Mouse (Mus musculus) kidney, adult 2 months (tissue): ENCODE measurements around the gene Galnt18. TPM values are rescaled to one million over a fixed set of nuclear protein-coding genes. Genes with fewer than 3 reads are reported as not detected.

Experiments
- DNase-seq: peaks from one replicate; pipeline ENCODE4 v3.0.0; 2021
- H3K27ac ChIP-seq: fragments of 200-500 bp; 2 replicates; pipeline ENCODE4 v1.5.1; 2012; ENCODE audit warnings: low read depth, low read length, control low read depth, inconsistent platforms; ENCODE audit not compliant: insufficient read depth
- H3K27me3 ChIP-seq: fragments of 200-500 bp; replicated peaks from 2 replicates; pipeline ENCODE4 v1.6.1; 2012; ENCODE audit warnings: mild to moderate bottlenecking, moderate library complexity, low read length, inconsistent platforms; ENCODE audit not compliant: control insufficient read depth, insufficient read depth
- H3K36me3 ChIP-seq: fragments of 200-500 bp; 2 replicates; pipeline ENCODE4 v1.6.1; 2012; ENCODE audit warnings: mild to moderate bottlenecking, moderate library complexity, low read length, inconsistent platforms; ENCODE audit not compliant: control insufficient read depth, insufficient read depth
- H3K4me1 ChIP-seq: fragments of 200-500 bp; 2 replicates; pipeline ENCODE4 v1.6.1; 2011; ENCODE audit warnings: low read length; ENCODE audit not compliant: control insufficient read depth, insufficient read depth
- H3K4me3 ChIP-seq: fragments of 200-500 bp; 2 replicates; pipeline ENCODE4 v1.5.1; 2011; ENCODE audit warnings: mild to moderate bottlenecking, low read depth, low read length, control low read depth; ENCODE audit not compliant: insufficient read depth
- CTCF ChIP-seq: fragments of 200-500 bp; conservative IDR thresholded peaks from 2 replicates; pipeline ENCODE4 v1.5.1; 2011; ENCODE audit warnings: low read depth, mild to moderate bottlenecking, control low read depth, low read length, moderate library complexity, mixed read lengths; ENCODE audit not compliant: insufficient read depth, insufficient read length
- POLR2A ChIP-seq: fragments of 200-500 bp; IDR thresholded peaks from one replicate; pipeline ENCODE4 v1.6.1; 2011; ENCODE audit warnings: low read depth, low read length, control low read depth
- WGBS: fragments of 180-500 bp; shearing (Covaris S2); methylation state at CpG from one replicate; pipeline ENCODE4 v1.1.7; 2018; 5-methylcytosine and 5-hydroxymethylcytosine counted together
- polyA plus RNA-seq: library from polyadenylated mRNA; depleted of rRNA; stranded (reverse); fragments of >200 nt; gene quantifications from 2 replicates; pipeline ENCODE4 v1.2.3, GENCODE M21; 2012

Galnt18 gene
- polyA plus RNA-seq, 1 experiment, result 34.9 TPM

- TF ChIP-seq POLR2A (no peak), CTCF (no peak)
- no peak overlapping the region for H3K27ac ChIP-seq
- H3K4me3 ChIP-seq, result no peak overlapping the region
- no peaks in the 10 kb centered on the region for H3K27me3 ChIP-seq
- H3K36me3 ChIP-seq, result no peaks in the 10 kb centered on the region
- no peak for DNase-seq
- peaks cover 10% of the 10 kb centered on the region for H3K4me1 ChIP-seq
These were observed 35.0 kb downstream of the Galnt18 start for GRCm38 (mm10) chr7:111744770-111745169.

- H3K27me3 ChIP-seq, result no peaks in the 10 kb centered on the region
- TF ChIP-seq POLR2A, result no peak
- no peak for TF ChIP-seq CTCF
- peak; percentile 70 for DNase-seq
- 35% methylated on average over 2 of the region's 2 CpGs for WGBS
- no peak overlapping the region for H3K4me3 ChIP-seq
- H3K4me1 ChIP-seq, result peaks cover 25% of the 10 kb centered on the region
- no peaks in the 10 kb centered on the region for H3K36me3 ChIP-seq
- H3K27ac ChIP-seq, result no peak overlapping the region
These were observed 38.2 kb downstream of the Galnt18 start for GRCm38 (mm10) chr7:111741595-111741994.

- Histone ChIP-seq H3K4me1 (peaks cover 30% of the 10 kb centered on the region), H3K27ac (no peak overlapping the region), H3K36me3 (no peaks in the 10 kb centered on the region)
These were observed 39.7 kb downstream of the Galnt18 start for GRCm38 (mm10) chr7:111740091-111740490.

GRCm38 (mm10) chr7:111739371-111739765 is 40.4 kb downstream of the Galnt18 start:
- peak; percentile 64 for DNase-seq
- H3K27me3 ChIP-seq, result no peaks in the 10 kb centered on the region
- H3K27ac ChIP-seq, result no peak overlapping the region
- H3K4me3 ChIP-seq, result no peak overlapping the region
- TF ChIP-seq POLR2A, result no peak
- TF ChIP-seq CTCF, result no peak
- WGBS, result 33% methylated on average over 5 of the region's 5 CpGs
- no peaks in the 10 kb centered on the region for H3K36me3 ChIP-seq
- peaks cover 30% of the 10 kb centered on the region for H3K4me1 ChIP-seq

More at GRCm38 (mm10) chr7:111740091-111740490, 39.7 kb downstream of the Galnt18 start:
- no peak for TF ChIP-seq CTCF
- no peak for TF ChIP-seq POLR2A
- no peak for DNase-seq
- 76% methylated on average over 6 of the region's 6 CpGs for WGBS
- Histone ChIP-seq H3K4me3 (no peak overlapping the region), H3K27me3 (no peaks in the 10 kb centered on the region)

GRCm38 (mm10) chr7:111738456-111739370 is 41.1 kb downstream of the Galnt18 start:
- no peaks in the 10 kb centered on the region for H3K36me3 ChIP-seq
- TF ChIP-seq POLR2A, result no peak
- TF ChIP-seq CTCF, result no peak
- no peak overlapping the region for H3K4me3 ChIP-seq
- H3K27ac ChIP-seq, result no peak overlapping the region
- H3K27me3 ChIP-seq, result no peaks in the 10 kb centered on the region
- WGBS, result 55% methylated on average over 10 of the region's 10 CpGs
- peaks cover 30% of the 10 kb centered on the region for H3K4me1 ChIP-seq
- DNase-seq, result no peak

DNA sequence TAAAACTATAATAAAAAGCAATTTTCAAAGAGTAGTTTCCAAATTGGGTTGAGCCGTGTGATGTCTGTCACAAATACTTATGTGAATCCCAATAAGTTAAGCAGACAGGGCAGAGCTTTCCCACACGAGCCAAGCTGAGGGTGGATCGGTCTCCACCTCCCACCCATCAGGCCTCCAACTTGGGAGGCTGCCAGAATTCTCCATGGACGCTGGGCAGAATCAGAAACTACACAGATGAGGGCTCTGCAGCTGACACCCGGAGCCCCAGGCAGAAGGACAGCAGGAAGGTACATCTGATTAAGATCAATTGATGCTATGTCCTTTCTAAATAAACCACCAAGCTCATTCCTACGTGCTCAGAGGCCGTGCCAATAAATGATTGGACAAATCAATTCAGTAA is 42.4 kb downstream of the Galnt18 start:
- Histone ChIP-seq H3K27me3 (no peaks in the 10 kb centered on the region), H3K27ac (no peak overlapping the region), H3K36me3 (no peaks in the 10 kb centered on the region), H3K4me3 (no peak overlapping the region), H3K4me1 (peaks cover 30% of the 10 kb centered on the region)
- TF ChIP-seq POLR2A, result no peak
- no peak for TF ChIP-seq CTCF
- DNase-seq, result peak; percentile 42
- WGBS, result 47% methylated on average over 7 of the region's 7 CpGs

DNA sequence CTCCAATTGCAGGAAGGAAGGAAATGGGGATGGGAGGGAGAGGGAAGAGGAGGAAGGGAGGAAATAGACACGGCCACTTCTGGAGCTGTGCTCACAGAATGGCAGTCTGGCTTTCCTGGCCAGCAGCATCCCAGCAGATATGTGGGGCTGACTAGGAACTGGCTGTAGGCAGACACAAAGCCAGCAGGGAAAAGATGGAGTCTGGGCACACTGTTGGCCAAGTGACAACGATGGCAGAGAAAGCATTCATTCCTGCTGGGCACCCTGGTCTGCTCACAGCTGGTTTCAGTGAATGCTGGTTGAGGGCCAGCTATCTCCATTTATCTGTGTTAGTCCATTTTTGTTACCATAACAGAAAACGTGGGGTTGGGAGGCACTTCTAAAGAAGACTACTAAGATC is 43.4 kb downstream of the Galnt18 start:
- Histone ChIP-seq H3K4me3 (no peak overlapping the region), H3K27me3 (no peaks in the 10 kb centered on the region), H3K36me3 (no peaks in the 10 kb centered on the region), H3K4me1 (peaks cover 31% of the 10 kb centered on the region), H3K27ac (no peak overlapping the region)
- WGBS, result 57% methylated on average over 3 of the region's 3 CpGs
- DNase-seq, result no peak
- no peak for TF ChIP-seq POLR2A
- no peak for TF ChIP-seq CTCF
